Mouse (Mus musculus) WW6 (cell line): ENCODE measurements around the gene Ss18l2.
A peak's percentile ranks its signal among the peaks of the same experiment; 100 is the strongest.

Experiments
- DNase-seq: peaks from one replicate; pipeline ENCODE4 v3.0.0-alpha.2; 2013; ENCODE audit warnings: low read depth, low spot score

The Ss18l2 gene

DNA sequence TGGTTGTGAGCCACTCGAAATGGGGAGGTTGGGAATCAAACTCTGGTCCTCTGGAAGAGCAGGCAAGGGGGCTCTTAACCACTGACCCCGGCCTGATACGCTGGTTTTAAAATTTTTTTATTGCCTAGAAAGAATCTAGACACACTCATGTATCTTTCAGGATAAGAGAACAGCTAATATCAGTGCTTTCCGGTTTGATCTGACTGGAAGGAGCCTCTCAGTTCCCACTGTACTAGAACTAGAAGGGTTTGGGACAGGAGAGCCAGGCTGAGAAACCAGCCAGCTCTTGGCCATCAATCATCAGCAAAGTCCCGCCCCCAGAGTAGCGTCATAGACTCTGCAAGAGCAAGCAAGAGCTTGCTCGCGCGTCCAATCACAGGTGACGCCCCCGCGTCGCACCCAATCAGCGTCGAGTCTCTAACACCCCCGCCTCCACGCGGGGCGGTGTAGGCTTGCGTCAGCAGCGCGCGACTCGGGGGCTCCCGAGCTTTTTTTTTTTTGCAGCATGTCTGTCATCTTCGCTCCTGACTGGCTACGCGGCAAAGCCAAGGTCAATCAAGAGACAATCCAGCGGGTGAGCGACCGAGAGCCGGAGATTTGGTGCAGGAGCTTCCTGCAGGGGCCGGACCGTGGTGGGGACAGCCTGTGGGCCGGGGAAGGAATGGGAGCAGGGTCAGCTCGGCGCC, at the start of gene Ss18l2:
Ss18l2 (plus strand) TSS at position 432 of the 686 bp plus-strand sequence.
- peak; percentile 96 for DNase-seq

DNA sequence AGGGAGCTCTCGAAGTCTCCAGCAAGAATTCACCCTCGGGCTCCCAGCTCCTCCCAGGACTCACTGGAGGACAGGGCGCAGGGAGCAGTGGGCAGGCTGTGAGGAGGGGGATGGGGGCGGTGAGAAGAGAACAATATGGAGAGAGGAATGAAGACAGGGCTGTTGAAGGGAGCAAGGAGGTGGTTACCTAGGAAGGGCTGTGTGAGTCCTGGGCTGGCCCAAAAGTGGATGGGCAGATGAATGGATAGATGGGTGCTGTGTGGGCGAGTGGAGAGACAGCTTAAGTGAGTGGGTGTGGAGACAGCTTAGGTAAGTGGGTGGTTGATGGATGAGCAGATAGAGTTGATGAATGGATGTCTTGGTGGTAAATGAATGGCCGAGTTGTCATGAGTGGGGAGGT, 46.7 kb upstream of the Ss18l2 start:
- no peak for DNase-seq

DNA sequence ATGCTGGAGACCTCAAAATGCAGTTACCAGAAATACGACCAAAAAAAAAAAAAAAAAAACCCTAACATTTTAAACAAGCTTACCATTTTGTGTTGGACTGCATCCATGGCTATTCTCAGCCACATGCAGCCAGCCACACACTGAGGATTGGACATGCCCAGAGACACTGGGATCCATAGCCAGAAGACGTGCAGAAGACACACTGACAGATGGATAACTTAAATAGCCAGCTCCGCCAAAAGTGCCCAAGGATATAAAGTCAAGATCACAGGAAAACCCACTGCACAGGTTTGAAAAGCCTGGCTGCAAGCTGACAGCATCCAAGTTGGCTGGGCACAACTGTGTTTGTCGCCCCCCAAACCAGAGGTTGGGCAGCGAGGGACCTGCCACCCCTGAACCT, 46.0 kb upstream of the Ss18l2 start:
- DNase-seq, result no peak

DNA sequence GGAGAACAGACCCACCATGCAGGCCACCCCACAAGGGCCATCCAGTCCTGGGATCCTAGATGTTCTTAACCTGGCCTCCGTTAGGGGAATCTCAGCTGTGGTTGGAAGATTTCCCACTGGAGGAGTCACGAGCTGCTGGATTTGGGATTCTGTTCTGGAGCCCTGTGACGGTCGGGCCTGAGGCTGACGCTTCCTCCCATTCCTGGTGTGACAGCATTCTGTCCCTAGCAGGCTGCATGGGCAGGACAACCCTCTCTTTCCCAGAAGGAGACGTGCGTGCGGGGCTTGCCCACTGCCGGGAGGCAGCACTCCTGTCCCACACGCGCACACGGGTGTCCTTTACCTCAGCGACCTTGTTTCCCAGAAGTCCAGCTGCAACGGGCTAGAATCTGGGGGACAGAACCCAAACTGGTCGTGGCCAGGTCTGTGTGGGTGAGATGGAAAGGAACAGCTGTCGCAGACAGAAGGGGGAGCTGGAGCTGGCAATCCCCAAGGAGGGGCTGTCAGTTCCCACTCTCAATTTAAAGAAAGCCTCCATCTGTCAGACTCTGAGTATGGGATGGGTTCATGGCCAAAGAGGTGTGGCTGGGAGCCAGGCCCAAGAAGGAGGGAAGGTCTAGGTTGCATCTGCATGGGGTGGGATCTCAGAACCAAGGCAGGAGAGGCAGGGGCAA, 43.0 kb upstream of the Ss18l2 start:
- no peak for DNase-seq

DNA sequence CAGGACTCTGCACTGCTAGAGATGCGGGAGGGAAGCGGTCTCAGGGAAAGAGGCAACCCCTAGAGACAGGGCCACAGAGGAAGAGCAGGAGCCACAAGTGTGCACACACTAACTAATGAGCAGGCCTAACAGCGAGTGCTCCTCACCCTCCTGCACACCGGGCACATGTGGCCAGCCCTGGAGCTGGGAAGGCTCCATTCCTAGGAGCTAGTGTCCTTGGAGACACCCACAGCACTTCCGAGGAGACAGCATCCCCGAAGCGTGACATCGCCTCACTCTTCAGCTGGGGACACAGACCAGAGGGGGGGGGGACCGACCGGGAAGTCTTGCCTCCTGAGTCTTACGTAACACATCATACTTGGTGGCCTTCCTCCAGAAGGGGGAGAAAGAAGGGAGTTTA, 42.3 kb upstream of the Ss18l2 start:
- no peak for DNase-seq

DNA sequence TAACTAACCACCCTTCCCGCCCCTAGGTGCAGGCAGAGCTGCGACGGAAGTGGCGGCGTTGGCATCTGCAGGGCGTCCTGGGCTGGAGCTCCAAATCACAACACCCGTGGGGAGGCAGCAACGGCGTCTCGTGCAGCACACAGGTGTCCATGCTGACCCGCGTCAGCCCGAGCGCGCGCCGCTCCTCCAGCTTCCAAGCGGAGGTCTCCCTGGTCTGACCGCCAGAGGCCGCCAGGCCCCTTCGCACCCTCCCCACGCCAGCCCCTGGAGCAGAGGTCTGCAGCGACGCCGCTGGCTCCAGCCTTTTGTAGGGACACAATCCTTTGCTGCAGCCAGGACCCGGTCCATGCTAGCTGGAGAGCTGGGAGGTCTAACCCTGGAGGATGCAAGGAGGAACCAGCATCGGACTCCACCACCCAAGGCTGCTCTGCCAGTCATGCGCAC, 40.8 kb upstream of the Ss18l2 start:
- DNase-seq, result no peak

DNA sequence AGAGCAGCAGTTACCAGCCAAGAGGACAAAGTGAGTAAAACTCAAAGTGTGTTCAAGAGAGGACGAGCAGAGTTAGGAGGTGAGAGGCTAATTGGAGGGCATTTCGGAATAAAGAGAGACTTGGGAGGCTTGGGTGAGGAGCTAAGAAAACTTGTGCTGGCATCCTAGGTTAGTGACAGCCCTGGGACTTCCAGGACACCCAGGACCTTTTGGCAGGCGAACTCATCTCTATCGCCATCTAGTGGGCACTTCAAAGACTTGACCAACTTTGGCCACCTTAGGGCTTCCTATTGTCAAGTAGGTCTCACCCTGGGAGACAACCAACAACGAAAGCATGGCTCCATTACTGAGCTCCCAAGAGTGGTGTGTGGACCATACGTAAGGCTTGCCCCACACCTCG, 38.8 kb upstream of the Ss18l2 start:
- DNase-seq, result no peak

DNA sequence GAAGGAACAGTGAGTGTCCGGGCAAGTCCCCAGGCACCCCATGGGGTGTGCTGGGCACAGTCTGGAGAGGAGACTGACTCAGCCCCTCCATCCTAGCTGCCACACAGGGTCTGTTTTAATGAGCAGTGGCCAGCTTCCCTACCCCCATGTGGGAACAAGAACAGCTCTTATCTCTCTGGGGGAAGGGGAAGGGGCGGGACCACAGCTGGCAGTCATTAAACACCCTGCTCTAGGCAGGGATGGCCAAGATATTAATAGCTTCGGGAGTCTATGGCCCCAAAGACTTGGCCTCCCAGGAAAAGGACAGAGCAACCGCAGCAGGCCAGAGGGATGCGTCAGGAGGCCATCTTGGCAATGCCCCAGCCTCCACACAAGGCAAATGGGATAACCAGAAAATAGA, 37.8 kb upstream of the Ss18l2 start:
- DNase-seq, result no peak

DNA sequence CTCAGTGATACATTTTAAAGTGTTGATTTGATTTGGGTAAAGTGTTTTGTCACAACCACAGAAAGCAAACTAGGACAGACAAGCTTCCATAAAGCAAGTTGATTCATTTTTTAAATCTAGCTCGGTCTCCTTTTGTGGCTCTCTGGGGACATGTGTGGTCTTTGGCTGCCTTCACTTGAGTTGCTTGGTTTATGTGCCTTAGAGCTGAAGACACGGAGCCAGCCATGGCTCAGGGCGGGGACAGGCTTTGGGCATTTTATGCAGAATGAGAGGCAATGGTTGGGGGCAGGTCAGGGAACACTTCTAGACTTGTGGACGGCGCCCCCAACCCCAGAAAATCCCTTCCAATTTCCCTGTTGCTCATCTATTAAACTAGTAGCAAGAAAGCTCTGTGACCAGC, 36.4 kb upstream of the Ss18l2 start:
- DNase-seq, result no peak

DNA sequence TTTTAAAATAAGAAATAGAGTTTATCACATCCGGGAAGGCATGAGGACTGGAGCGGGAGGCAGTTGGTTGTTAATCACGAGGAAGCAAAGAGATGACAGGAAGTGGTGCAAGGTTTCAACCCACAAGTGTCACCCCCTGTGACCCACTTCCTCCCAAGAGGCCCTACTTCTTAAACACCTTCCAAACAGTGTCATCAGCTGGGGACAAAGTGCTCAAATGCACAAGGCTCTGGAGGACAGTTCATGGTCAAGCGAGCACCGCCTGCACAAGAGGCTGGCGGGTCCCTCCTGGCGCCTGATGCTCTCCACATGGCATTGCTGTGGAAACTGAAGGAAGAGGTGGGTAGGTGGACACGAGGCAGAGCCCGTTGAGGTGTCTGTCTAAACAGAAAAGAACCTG, 35.1 kb upstream of the Ss18l2 start:
- DNase-seq, result no peak

DNA sequence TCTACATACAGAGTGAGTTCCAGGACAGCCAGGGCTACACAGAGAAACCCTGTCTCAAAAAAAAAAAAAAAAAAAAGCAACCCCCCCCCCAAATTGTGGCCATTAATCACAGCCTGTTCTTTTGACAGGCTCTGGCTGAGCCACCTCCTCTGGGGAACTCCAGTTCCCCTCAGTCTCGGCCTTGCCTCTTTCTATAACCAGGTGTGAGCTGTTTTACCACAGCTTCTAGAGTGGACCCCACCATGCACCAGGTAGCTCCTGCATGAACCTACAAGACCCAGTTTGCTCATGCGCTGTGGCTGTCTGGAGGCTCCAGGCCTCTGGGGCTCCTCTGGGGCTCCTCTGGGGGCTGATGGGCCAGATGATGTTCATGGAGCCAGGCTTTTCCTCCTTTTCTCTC, 34.6 kb upstream of the Ss18l2 start:
- no peak for DNase-seq

DNA sequence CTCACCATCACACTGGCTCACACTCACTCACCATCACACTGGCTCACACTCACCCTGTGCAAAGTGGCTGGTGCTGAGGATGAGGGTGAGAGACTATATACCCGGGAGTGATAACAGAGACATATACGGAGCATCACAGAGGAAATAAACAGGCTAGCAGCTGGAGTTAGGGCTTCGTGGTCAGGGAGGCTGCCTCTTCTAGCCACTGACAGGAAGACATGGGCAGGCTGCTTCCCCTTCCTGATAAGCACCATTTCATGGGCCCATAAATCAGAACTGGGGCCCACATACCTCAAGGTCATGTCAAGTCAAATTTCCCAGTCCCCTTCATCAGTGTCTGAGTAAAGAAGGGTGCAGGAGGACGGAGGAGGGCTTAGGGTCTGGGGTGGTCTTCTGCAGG, 33.1 kb upstream of the Ss18l2 start:
- DNase-seq, result no peak

DNA sequence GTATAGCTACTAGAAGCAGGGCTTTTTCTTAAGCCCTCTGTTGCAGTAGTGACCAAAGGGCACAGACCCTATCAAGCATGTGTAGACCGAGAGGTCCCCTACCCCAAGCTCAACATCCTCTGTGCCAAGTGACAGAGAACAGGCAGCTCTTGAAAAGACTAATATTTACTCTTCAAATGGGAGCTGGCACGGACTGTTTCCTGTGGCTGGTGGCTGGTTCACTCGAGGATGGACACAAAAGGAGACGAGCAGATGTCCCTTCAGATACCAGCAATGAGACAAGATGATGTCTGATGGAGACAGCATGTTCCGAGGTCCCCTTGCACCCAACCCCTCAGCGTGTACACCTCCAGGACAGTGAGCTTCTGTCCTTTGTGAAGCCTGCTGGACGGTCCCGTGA, 32.7 kb upstream of the Ss18l2 start:
- no peak for DNase-seq

DNA sequence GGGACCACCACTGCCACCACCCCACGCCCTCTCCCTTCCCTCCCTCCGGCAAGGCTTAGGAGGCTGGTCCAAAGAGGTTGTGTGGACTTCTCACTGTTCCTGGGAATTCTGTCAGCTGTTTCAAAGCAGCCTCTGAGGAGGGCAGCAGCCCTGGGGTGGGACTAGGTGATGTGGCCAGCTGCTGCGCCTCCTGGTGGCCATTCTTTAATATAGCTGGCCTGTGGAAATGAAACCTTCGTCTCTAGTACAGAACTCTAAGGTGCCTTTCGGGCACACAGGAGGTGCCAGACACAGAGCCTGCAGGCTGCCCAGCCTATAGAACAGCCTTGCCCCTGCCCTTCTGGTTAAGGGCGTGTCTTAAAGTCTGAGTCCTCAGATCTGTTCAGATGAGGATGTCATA, 30.6 kb upstream of the Ss18l2 start:
- DNase-seq, result no peak

DNA sequence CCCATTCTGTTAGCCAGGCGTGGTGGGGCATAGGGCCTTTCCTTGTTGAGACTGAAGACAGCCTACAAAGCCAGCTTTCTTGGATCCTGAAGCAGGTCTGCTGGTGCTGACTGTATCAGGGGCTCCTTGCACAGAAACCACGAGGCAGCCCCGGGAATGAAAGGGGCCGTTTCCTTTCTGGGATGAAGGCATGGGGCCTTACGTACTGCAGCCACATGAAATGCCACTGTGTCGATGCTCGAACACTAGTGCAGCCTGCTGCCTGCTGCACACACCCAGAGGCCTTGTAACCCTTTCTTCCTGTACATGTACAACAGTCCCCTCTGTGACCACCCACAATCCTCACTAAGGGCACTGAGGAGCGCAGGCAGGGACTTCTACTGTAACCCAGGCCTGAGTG, 28.9 kb upstream of the Ss18l2 start:
- DNase-seq, result no peak

DNA sequence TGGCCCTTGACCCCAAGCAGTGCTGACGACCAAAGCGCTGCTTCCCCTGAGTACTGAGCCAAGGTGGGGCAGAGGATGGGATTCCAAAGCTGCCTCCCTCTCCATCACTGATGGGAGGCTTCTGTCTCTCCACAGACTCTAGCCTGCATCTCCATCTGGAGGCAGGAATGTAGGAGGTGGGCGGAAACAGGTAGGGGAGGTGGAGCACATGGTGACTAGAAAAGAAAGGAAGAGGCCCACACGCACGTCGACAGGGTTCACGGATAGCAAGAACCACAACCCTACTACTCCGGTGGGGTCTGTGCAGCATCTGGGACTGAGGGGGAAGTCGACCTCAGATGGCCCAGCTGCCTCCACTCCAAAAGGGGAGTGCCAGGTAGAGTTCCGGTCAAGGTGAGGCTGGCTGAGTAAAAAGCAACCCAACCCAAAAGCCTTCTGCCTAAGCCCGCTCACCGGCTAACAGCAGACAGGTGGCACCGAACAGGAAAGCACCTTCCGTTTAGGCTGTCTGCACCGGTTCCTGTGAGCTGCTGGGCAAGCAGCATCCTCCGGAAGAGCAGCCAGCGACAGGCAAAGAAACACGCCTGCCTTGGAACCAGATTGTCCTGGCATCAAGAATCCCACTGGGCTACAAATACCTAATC, 28.0 kb upstream of the Ss18l2 start:
- no peak for DNase-seq

DNA sequence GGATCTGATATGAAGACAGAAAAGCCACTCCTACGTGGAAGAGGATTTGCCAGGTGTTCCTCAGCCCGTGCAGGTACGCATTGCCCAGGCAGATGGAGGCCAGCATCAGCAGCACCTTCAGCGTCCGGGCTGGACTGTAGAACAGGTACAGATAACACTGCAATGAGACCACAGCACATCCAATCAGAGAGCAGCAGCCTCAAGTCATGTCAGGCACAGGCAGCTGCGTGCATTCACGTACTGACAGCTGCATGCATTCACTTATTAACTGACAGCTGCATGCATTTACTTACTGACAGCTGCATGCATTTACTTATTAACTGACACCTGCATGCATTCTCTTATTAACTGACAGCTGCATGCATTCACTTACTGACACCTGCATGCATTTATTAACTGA, 25.4 kb upstream of the Ss18l2 start:
- DNase-seq, result no peak

DNA sequence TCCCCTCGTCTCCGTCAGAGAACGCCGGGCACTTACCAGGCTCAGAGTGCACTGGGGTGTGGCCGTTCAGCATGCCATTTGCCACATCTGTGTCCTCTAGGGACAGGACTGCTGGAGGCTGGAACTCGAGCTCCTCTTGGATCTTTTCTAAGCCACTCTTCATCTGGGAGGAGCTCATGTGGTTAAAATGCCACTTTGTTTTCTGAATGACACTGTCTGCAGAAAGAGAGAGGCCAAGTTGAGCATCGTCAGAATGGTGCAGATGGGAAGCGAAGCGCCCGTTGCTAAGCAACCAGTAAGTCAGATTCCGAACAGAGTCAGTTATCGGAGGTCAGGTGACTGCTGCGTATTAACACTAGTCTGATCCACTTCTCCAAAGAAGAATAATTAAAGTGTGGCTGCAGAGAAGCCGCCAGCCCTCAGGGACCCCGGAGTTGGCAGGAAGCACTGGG, 19.9 kb upstream of the Ss18l2 start:
- no peak for DNase-seq

DNA sequence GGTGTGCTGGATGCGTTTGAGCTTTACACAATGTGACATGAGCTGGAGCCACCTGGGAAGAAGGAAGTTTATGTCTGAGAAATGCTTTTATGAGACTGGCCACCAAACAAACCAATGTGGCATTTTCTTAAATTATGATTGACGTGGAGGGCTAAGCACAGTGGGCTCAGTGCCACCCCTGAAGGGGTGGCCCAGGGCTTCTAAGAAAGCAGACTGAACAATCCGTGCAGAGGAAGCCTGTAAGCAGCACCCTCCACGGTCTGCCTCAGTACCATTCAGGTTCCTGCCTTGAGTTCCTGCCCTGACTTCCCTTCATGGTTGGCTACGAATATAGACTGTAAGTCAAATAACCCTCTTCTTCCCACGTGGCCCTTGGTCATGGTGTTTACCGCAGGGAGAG, 19.4 kb upstream of the Ss18l2 start:
- DNase-seq, result no peak

DNA sequence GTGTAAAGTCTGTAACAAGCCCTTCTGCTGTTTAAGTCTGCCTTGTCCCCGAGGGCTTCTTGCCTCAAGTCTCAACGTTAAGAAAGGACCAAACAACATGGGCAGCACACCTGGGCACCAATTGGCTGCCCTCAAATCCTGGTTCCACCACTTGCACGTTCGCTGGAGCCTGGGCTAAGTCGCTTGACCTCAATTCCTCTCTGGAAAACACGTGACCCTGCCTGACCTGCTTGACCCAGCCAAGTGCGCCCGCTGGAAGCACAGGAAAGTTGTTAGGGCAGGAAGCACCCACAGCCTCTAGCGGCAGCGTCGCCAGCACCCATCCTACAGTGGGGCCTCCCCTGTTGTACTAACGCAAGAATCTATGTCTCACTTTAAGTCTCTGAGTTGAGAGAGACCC, 15.4 kb upstream of the Ss18l2 start:
- no peak for DNase-seq

DNA sequence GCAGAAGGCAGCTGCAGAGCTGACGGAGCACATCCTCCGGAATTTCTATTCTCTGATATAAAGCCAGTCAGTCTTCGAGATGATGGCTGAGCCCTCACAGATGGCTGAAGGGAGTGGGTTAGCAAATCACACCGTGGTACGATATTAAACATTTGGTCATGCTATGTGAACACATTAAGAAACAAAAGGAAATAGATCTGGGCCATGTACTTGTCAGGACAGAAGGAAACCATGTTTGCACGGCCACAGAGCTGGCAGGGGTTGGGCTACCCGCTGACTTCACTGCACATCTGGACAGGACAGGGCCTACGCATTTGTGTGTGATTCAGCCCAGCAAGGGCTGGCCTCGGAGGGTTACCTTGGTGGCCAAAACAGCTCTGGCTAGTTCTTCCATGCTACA, 13.5 kb upstream of the Ss18l2 start:
- DNase-seq, result no peak

DNA sequence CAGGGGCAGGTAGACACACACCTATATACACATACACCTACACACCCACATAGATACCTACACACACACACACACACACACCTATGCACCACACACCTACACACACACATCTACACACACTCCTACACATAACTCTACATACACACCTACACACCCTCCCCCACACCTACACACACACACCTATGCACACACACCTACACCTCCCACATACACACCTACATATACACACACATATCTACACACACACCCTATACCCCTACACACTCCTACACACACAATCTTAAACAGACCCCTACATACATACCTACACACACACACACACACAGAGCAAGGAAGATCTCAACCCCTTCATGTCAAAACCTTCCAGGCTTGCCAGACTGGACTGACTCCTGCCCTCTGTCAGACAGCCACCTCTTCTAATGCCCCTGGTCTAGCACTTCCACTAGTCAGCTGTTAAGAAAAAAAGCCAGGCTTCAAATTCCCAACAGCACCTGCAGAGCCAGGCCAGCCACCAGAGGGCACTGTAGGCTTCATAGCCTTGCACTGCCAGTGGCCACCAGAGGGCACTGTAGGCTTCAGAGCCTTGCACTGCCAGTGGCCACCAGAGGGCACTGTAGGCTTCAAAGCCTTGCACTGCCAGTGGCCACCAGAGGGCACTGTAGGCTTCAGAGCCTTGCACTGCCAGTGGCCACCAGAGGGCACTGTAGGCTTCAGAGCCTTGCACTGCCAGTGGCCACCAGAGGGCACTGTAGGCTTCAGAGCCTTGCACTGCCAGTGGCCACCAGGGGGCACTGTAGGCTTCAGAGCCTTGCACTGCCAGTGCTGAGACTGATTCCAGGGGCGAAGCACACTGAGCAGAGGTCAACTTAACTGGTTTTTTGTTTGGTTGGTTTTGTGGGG, 12.7 kb upstream of the Ss18l2 start:
- DNase-seq, result no peak
